Mouse (Mus musculus) layer of hippocampus, postnatal 14 days (tissue): Measurements from ENCODE around the gene Gm20828. TPM values are rescaled to one million over a fixed set of nuclear protein-coding genes. Genes with fewer than 3 reads are reported as not detected.
"Not testable (repeated sequence)": the region's sequence is repeated elsewhere in the genome, so short reads cannot be mapped to it uniquely, and the experiment has no call there.

ENCODE experiments used
- DNase-seq, 2 experiments: peaks; one replicate each; pipeline ENCODE4 v3.0.0; 2021 to 2022; ENCODE audit warnings: low spot score in 2 of 2, mixed read lengths in 1 of 2
- long read RNA-seq, 2 experiments: library from polyadenylated mRNA; stranded (forward); transcript quantifications; one replicate each; pipeline ENCODE4 v2.0.0; 2021
- total RNA-seq, 2 experiments: library from RNA; stranded (reverse); gene quantifications; 2 replicates each; pipeline ENCODE4 v1.2.3; 2021

Gm20828 gene
- total RNA-seq = not detected
- long read RNA-seq, experiment 1 = 0 reads
- long read RNA-seq, experiment 2 = 0 reads

GRCm38 (mm10) chrY:11199274-11199673, at the start of gene Gm20828:
Gene Gm20828, minus strand, starts transcription at chrY:11199374.
- not testable (repeated sequence) for DNase-seq
